Mouse (Mus musculus) neural tube, embryonic 14.5 days (tissue): ENCODE data around the gene Asphd1. TPM values are rescaled to one million over a fixed set of nuclear protein-coding genes. Genes with fewer than 3 reads are reported as not detected.

Experiments
- ATAC-seq: fragments of 200-750 bp; cut with Nextera tagmentation; 2 replicates; pipeline ENCODE4 v1.8.0; 2017; ENCODE audit warnings: low read depth, mild to moderate bottlenecking, moderate TSS enrichment, moderate library complexity
- H3K27ac ChIP-seq: fragments of 300-500 bp; sonication (generic); 2 replicates; pipeline ENCODE4 v1.5.1; 2014; ENCODE audit warnings: low read depth, mild to moderate bottlenecking, control low read depth, low read length, moderate library complexity, mixed read lengths
- H3K27me3 ChIP-seq: fragments of 300-500 bp; sonication (generic); 2 replicates; pipeline ENCODE4 v1.6.1; 2014; ENCODE audit warnings: low read length; ENCODE audit not compliant: control insufficient read depth, insufficient read depth
- H3K36me3 ChIP-seq: fragments of 300-500 bp; sonication (generic); 2 replicates; pipeline ENCODE4 v1.6.1; 2014; ENCODE audit warnings: low read length, mixed read lengths; ENCODE audit not compliant: control insufficient read depth, insufficient read depth
- H3K4me1 ChIP-seq: fragments of 300-500 bp; sonication (generic); 2 replicates; pipeline ENCODE4 v1.6.1; 2014; ENCODE audit warnings: low read length; ENCODE audit not compliant: control insufficient read depth, insufficient read depth
- H3K4me2 ChIP-seq: fragments of 300-500 bp; sonication (generic); 2 replicates; pipeline ENCODE4 v1.6.1; 2014; ENCODE audit warnings: mild to moderate bottlenecking, low read depth, low read length, control low read depth
- H3K4me3 ChIP-seq: fragments of 300-500 bp; sonication (generic); 2 replicates; pipeline ENCODE4 v1.5.1; 2014; ENCODE audit warnings: low read depth, low read length, control low read depth, mixed read lengths
- H3K9ac ChIP-seq: fragments of 300-500 bp; sonication (generic); replicated peaks from 2 replicates; pipeline ENCODE4 v1.6.1; 2014; ENCODE audit warnings: low read depth, mild to moderate bottlenecking, control low read depth, low read length, mixed read lengths
- H3K9me3 ChIP-seq: fragments of 300-500 bp; sonication (generic); 2 replicates; pipeline ENCODE4 v1.6.1; 2016; ENCODE audit warnings: low read length; ENCODE audit not compliant: control insufficient read depth
- WGBS: fragments of 180-500 bp; shearing (Covaris S2); extraction: QIAGEN DNeasy Blood & Tissue Kit; methylation state at CpG from one replicate; pipeline ENCODE4 v1.1.7; 2014; 5-methylcytosine and 5-hydroxymethylcytosine counted together
- polyA plus RNA-seq: library from polyadenylated mRNA; unstranded; fragments of >200 nt; fragmentation: Nextera tagmentation; extraction: Ambion mirVana; gene quantifications from 2 replicates; pipeline ENCODE4 v1.2.1, GENCODE M21; 2014

Gene Asphd1
- polyA plus RNA-seq, 1 experiment from 2014 or later: 10.6 TPM

DNA sequence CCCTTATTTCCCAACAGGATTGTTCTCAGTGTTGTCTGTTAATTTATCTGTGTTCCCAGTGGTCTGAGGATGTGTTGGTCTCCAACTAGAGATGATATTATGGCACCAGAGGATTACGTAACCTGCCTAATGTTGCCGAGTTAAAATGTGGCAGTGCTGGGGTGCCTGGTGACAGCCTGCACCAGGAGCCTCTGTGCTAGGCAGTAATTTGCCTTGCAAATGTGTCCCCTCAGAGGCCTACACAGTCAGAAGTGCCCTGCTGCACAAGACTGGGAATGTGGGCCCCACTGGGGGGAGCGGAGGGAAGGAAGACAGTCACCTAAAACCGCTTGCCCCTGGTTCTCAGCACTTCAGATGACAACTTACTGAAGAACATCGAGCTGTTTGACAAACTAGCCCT, 7.6 kb downstream of the Asphd1 start:
- H3K9ac ChIP-seq: no peak overlapping the region
- H3K4me2 ChIP-seq: no peak overlapping the region
- no peak overlapping the region for H3K4me3 ChIP-seq
- no peak overlapping the region for H3K27ac ChIP-seq
- 60% methylated on average over 5 of the region's 5 CpGs for WGBS
- H3K9me3 ChIP-seq: no peaks in the 10 kb centered on the region
- peaks cover 8% of the 10 kb centered on the region; the same call in 1 of the 2 replicates for H3K36me3 ChIP-seq
- no peaks in the 10 kb centered on the region for H3K4me1 ChIP-seq
- no peaks in the 10 kb centered on the region for H3K27me3 ChIP-seq
- ATAC-seq: no peak

DNA sequence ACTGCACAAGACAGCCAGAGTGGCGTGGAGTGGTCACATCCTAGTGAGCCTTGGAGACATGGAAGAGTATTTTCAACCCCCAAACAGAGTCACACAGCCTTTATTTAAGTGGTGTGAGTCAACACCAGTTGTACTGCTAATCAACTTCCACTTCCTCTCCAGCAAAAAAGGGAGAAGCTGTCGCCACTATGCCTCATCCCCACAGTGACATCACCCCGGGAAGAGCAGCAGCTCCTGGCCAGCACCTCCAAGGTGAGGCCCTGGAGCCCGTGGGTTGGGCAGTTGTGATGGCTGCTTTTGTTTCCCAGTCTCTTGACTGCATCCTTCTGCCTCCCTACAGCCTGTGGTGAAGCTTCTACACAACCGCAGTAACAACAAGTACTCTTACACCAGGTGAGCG, 8.2 kb downstream of the Asphd1 start:
- no peak overlapping the region for H3K9ac ChIP-seq
- no peaks in the 10 kb centered on the region for H3K4me1 ChIP-seq
- H3K4me2 ChIP-seq: no peak overlapping the region
- 41% methylated on average over 6 of the region's 6 CpGs for WGBS
- no peak overlapping the region for H3K27ac ChIP-seq
- ATAC-seq: no peak
- no peak overlapping the region for H3K4me3 ChIP-seq
- peaks cover 8% of the 10 kb centered on the region for H3K36me3 ChIP-seq
- H3K27me3 ChIP-seq: no peaks in the 10 kb centered on the region
- no peaks in the 10 kb centered on the region for H3K9me3 ChIP-seq

DNA sequence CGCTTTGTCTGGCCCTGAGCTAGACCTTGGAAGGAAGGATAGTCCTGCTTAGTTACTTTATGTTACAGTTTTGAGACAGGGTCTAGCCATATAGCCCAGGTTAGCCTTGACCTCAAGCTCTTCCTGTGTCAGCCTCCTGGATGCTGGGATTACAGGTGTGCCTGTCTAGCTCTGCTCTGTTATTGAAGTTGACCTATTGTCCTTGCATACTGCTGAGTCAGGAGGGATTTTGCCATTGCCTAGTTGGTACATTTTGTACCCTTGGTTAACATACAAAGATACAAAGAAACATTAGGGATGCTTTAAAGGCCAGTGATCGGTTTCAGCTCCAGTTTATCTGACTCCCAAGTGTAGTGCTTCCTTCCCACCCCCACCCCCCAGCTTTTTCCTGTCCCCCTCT, 16.7 kb downstream of the Asphd1 start:
- Histone ChIP-seq H3K27ac (no peak overlapping the region), H3K4me2 (no peak overlapping the region), H3K9ac (no peak overlapping the region), H3K9me3 (no peaks in the 10 kb centered on the region), H3K36me3 (peaks cover 11% of the 10 kb centered on the region), H3K4me1 (peaks cover 12% of the 10 kb centered on the region), H3K4me3 (no peak overlapping the region), H3K27me3 (no peaks in the 10 kb centered on the region)
- WGBS: 82% methylated on average over 2 of the region's 2 CpGs
- ATAC-seq: no peak

DNA sequence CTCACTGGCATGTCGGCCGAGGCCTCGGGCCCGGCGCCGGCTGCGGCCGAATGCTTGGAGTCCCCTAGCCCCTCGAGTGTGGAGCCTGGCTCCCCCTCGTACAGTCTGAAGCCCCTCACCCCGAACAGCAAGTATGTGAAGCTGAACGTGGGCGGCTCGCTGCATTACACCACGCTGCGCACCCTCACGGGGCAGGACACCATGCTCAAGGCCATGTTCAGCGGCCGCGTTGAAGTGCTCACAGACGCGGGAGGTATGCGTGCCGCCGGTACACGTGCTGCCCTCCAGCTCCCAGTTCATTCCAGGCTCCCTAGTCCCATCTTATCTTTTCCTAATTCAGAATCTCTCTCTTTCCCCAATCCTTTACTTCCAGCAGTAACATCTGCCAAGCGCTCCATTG, 20.3 kb downstream of the Asphd1 start:
- peak overlapping the region; percentile 93 for H3K4me2 ChIP-seq
- peaks cover 4% of the 10 kb centered on the region; the same call in 1 of the 2 replicates for H3K36me3 ChIP-seq
- H3K27ac ChIP-seq: peak overlapping the region; percentile 76
- peak overlapping the region; percentile 77 for H3K9ac ChIP-seq
- H3K4me3 ChIP-seq: peak overlapping the region; percentile 85
- 0% methylated on average over 18 of the region's 27 CpGs for WGBS
- no peaks in the 10 kb centered on the region for H3K27me3 ChIP-seq
- H3K9me3 ChIP-seq: no peaks in the 10 kb centered on the region
- H3K4me1 ChIP-seq: peaks cover 12% of the 10 kb centered on the region
- ATAC-seq: peak; percentile 73

DNA sequence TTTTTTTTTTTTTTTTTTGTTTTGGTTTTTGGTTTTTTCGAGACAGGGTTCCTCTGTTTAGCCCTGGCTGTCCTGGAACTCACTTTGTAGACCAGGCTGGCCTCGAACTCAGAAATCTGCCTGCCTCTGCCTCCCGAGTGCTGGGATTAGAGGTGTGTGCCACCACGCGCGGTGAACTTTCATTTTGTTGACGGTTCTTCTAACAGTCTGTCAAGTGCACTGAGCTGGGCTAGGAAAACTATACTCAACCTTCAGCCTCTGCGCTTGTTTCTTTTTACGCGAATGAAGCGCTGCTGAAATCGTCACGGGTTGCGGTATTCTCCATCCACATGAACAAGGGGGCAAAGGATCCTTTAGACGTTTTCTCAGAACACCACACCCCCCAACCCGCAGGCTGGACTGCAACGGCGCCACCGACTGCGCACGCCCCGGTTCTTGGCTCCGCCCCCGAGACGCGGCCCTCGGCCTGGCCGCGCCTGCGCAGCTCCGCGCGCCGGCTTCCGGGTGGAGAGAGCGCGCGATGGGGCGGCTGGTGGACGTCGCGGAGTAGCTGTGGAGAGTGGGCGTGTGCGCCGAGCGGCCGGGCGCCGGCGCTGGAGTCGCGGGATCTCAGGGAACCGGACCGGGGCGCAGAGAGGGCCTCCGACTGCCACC, 20.9 kb downstream of the Asphd1 start, which contains the start of gene Kctd13:
TSS of gene Kctd13 (plus strand) at position 496 of the 654 bp plus-strand sequence.
- H3K4me2 ChIP-seq: peak within 1 kb of the TSS; percentile 93
- WGBS: 4% methylated on average over 56 of the region's 56 CpGs
- no peaks in the 10 kb centered on the region for H3K27me3 ChIP-seq
- H3K27ac ChIP-seq: peak within 1 kb of the TSS; percentile 76
- H3K4me1 ChIP-seq: peaks cover 12% of the 10 kb centered on the region
- peak within 1 kb of the TSS; percentile 85 for H3K4me3 ChIP-seq
- H3K9ac ChIP-seq: peak within 1 kb of the TSS; percentile 77
- peaks cover 4% of the 10 kb centered on the region; the same call in 1 of the 2 replicates for H3K36me3 ChIP-seq
- H3K9me3 ChIP-seq: no peaks in the 10 kb centered on the region
- peak; percentile 96 for ATAC-seq

DNA sequence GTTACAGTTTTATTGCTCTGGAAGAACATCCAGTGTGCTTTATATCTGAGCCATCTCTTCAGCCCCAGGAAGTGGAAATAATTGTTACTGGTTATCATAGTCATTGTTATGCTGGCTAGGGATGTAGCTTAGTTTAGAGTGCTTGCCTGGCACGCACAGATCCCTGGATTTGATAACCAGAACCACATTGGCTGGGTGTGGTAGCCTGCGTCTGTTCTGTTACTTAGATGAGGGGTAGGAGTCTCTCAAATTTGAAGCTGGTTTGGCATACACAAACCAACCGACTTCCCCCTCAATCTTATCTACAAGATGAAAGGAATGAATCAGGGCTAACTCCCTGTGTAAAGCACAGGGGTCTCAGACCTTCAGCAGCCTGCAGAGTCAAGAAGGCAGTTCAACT, 23.1 kb downstream of the Asphd1 start:
- no peak overlapping the region for H3K27ac ChIP-seq
- H3K4me3 ChIP-seq: no peak overlapping the region
- H3K27me3 ChIP-seq: no peaks in the 10 kb centered on the region
- H3K9me3 ChIP-seq: no peaks in the 10 kb centered on the region
- no peak overlapping the region for H3K4me2 ChIP-seq
- WGBS: 71% methylated on average over 3 of the region's 3 CpGs
- no peak overlapping the region for H3K9ac ChIP-seq
- no peak for ATAC-seq
- peaks cover 2% of the 10 kb centered on the region; the same call in 1 of the 2 replicates for H3K36me3 ChIP-seq
- peaks cover 17% of the 10 kb centered on the region for H3K4me1 ChIP-seq

DNA sequence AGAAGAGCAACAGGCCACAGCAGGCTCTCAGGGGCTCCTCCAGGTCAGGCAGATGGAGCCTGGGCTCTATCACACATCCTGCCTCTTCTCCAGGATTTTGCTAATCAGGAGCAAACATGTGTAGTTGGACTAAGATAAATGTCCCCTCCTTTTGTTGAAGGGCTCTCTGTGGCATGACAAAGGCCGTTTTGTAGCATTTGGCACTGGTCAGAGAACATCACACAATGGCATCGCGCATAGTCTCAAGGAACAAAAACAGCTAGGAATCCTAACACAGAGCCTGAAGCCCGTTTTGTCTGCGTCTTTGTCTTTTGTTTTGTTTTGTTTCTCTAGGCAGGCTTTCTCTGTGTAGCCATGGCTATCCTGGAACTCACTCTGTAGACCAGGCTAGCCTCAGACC, 25.4 kb downstream of the Asphd1 start:
- no peak for ATAC-seq
- H3K4me1 ChIP-seq: 0 out of 2 replicates have a peak, but pooled peaks cover 5% of the 10 kb centered on the region
- H3K27ac ChIP-seq: no peak overlapping the region
- no peak overlapping the region for H3K4me3 ChIP-seq
- 24% methylated on average over 5 of the region's 5 CpGs for WGBS
- H3K36me3 ChIP-seq: no peaks in the 10 kb centered on the region
- no peaks in the 10 kb centered on the region for H3K27me3 ChIP-seq
- H3K9ac ChIP-seq: no peak overlapping the region
- no peak overlapping the region for H3K4me2 ChIP-seq
- H3K9me3 ChIP-seq: no peaks in the 10 kb centered on the region

DNA sequence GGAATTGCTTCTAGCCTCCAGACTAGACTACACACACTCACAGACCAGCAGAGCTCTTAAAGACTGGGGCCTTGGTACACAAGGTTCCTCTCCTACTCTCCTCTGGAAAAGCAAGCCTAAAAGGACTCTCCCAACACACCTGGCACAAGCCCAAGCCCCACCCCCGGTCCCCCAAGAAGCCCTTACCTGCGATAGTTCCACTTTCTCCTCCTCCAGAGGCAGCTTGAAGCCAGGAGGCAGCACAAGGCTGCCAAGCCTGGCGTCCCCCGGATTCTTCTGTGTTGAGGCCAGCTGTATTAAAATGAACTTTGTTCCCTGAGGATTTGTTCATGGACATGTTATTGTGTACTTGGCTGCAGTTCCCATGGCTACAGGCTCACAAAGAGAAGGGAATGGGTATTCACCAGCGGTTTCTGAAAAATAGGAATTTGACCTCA, 26.7 kb downstream of the Asphd1 start, which contains the start of gene Tmem219:
TSS of gene Tmem219 (minus strand) at position 294 of the 437 bp plus-strand sequence.
- Histone ChIP-seq H3K4me3 (no peak within 1 kb of the TSS), H3K4me2 (no peak within 1 kb of the TSS), H3K27ac (no peak within 1 kb of the TSS), H3K27me3 (no peaks in the 10 kb centered on the region), H3K36me3 (no peaks in the 10 kb centered on the region), H3K4me1 (0 out of 2 replicates have a peak, but pooled peaks cover 5% of the 10 kb centered on the region), H3K9ac (no peak within 1 kb of the TSS), H3K9me3 (no peaks in the 10 kb centered on the region)
- 20% methylated on average over 5 of the region's 5 CpGs for WGBS
- ATAC-seq: no peak

DNA sequence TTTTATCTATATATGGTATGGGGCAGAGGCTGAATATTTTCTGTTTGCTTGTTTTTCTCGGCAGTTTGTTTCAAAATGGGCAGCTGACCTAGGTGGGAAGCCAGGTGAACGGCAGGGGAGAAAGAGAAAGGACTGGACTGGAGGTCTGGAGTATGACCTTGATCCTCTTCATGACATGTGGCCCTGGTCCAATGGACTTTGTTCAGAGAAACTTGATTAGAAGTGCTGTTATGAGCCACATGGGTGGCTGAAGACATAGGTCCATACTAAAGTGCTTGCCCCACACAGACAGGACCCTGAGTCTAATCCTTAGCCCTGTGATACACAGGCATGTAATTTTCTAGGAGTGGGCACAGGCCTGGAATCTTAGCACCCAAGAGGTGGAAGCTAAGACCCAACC, 27.8 kb downstream of the Asphd1 start:
- 54% methylated on average over 2 of the region's 2 CpGs for WGBS
- Histone ChIP-seq H3K27me3 (no peaks in the 10 kb centered on the region), H3K36me3 (no peaks in the 10 kb centered on the region), H3K4me2 (no peak overlapping the region), H3K9ac (no peak overlapping the region), H3K4me1 (0 out of 2 replicates have a peak, but pooled peaks cover 5% of the 10 kb centered on the region), H3K9me3 (no peaks in the 10 kb centered on the region), H3K27ac (no peak overlapping the region), H3K4me3 (no peak overlapping the region)
- no peak for ATAC-seq
